Mouse (Mus musculus): ENCODE measurements around the gene Tnfrsf25. TPM values are rescaled to one million over a fixed set of nuclear protein-coding genes. Genes with fewer than 3 reads are reported as not detected.

Tnfrsf25 gene
- polyA plus RNA-seq, 1 experiment from 2014 or later: 2.4 TPM

- Histone ChIP-seq H3K4me1 (ENCODE audit: control insufficient read depth, insufficient read depth, low read length) (no peaks in the 10 kb centered on the region; the same call in 1 of the 2 replicates), H3K36me3 (ENCODE audit: control insufficient read depth, insufficient read depth, low read length) (0 out of 2 replicates have a peak, but pooled peaks cover 1% of the 10 kb centered on the region), H3K27ac (ENCODE audit: low read length) (0 out of 2 replicates have a peak overlapping the region, but pooled peaks have one; percentile 24), H3K9ac (ENCODE audit: low read depth, low read length) (no peak overlapping the region), H3K4me2 (ENCODE audit: low read depth, low read length) (no peak overlapping the region), H3K9me3 (ENCODE audit: control insufficient read depth, low read length) (no peaks in the 10 kb centered on the region), H3K4me3 (ENCODE audit: low read length) (no peak overlapping the region), H3K27me3 (replicated peaks; ENCODE audit: control insufficient read depth, insufficient read depth, low read length) (no peaks in the 10 kb centered on the region)
- no peak for ATAC-seq
- 60% methylated on average over 7 of the region's 7 CpGs for WGBS
Observed at GRCm38 (mm10) chr4:152101081-152101653, 14.6 kb upstream of the Tnfrsf25 start.

GRCm38 (mm10) chr4:152101921-152102320 lies 13.8 kb upstream of the Tnfrsf25 start:
- WGBS: 93% methylated on average over 16 of the region's 16 CpGs
- no peak overlapping the region for H3K4me3 ChIP-seq (ENCODE audit: low read length)
- H3K4me1 ChIP-seq (ENCODE audit: control insufficient read depth, insufficient read depth, low read length): peaks cover under 1% of the 10 kb centered on the region
- H3K9me3 ChIP-seq (ENCODE audit: control insufficient read depth, low read length): no peaks in the 10 kb centered on the region
- no peak for ATAC-seq
- H3K36me3 ChIP-seq (ENCODE audit: control insufficient read depth, insufficient read depth, low read length): 0 out of 2 replicates have a peak, but pooled peaks cover 6% of the 10 kb centered on the region
- H3K9ac ChIP-seq (ENCODE audit: low read depth, low read length): no peak overlapping the region
- H3K27me3 ChIP-seq (replicated peaks; ENCODE audit: control insufficient read depth, insufficient read depth, low read length): no peaks in the 10 kb centered on the region
- H3K4me2 ChIP-seq (ENCODE audit: low read depth, low read length): no peak overlapping the region
- H3K27ac ChIP-seq (ENCODE audit: low read length): no peak overlapping the region

- no peak overlapping the region for H3K4me2 ChIP-seq (ENCODE audit: low read depth, low read length)
- 46% methylated on average over 7 of the region's 7 CpGs for WGBS
- no peak for ATAC-seq
- no peaks in the 10 kb centered on the region for H3K9me3 ChIP-seq (ENCODE audit: control insufficient read depth, low read length)
- 0 out of 2 replicates have a peak, but pooled peaks cover 7% of the 10 kb centered on the region for H3K36me3 ChIP-seq (ENCODE audit: control insufficient read depth, insufficient read depth, low read length)
- H3K27ac ChIP-seq (ENCODE audit: low read length): no peak overlapping the region
- H3K4me3 ChIP-seq (ENCODE audit: low read length): no peak overlapping the region
- no peak overlapping the region for H3K9ac ChIP-seq (ENCODE audit: low read depth, low read length)
- no peaks in the 10 kb centered on the region for H3K27me3 ChIP-seq (replicated peaks; ENCODE audit: control insufficient read depth, insufficient read depth, low read length)
- H3K4me1 ChIP-seq (ENCODE audit: control insufficient read depth, insufficient read depth, low read length): peaks cover 11% of the 10 kb centered on the region
Observed at GRCm38 (mm10) chr4:152103025-152103424, 12.7 kb upstream of the Tnfrsf25 start.

- WGBS: 70% methylated on average over 9 of the region's 9 CpGs
- no peak overlapping the region for H3K27ac ChIP-seq (ENCODE audit: low read length)
- no peaks in the 10 kb centered on the region for H3K27me3 ChIP-seq (replicated peaks; ENCODE audit: control insufficient read depth, insufficient read depth, low read length)
- H3K36me3 ChIP-seq (ENCODE audit: control insufficient read depth, insufficient read depth, low read length): peaks cover 14% of the 10 kb centered on the region
- no peak overlapping the region for H3K4me2 ChIP-seq (ENCODE audit: low read depth, low read length)
- peaks cover 14% of the 10 kb centered on the region for H3K4me1 ChIP-seq (ENCODE audit: control insufficient read depth, insufficient read depth, low read length)
- ATAC-seq: peak; percentile 0; the same call in 1 of the 2 replicates
- H3K9ac ChIP-seq (ENCODE audit: low read depth, low read length): peak overlapping the region; percentile 57; the same call in 1 of the 2 replicates
- H3K4me3 ChIP-seq (ENCODE audit: low read length): no peak overlapping the region
- no peaks in the 10 kb centered on the region for H3K9me3 ChIP-seq (ENCODE audit: control insufficient read depth, low read length)
Observed at GRCm38 (mm10) chr4:152106746-152107145, 9.0 kb upstream of the Tnfrsf25 start.

GRCm38 (mm10) chr4:152107493-152107892 lies 8.2 kb upstream of the Tnfrsf25 start:
- WGBS: 14% methylated on average over 24 of the region's 24 CpGs
- Histone ChIP-seq H3K9ac (ENCODE audit: low read depth, low read length) (peak overlapping the region; percentile 57), H3K4me1 (ENCODE audit: control insufficient read depth, insufficient read depth, low read length) (peaks cover 14% of the 10 kb centered on the region)

GRCm38 (mm10) chr4:152107971-152108509 lies 7.7 kb upstream of the Tnfrsf25 start:
- 19% methylated on average over 30 of the region's 30 CpGs for WGBS
- peak overlapping the region; percentile 69 for H3K4me2 ChIP-seq (ENCODE audit: low read depth, low read length)
- H3K9ac ChIP-seq (ENCODE audit: low read depth, low read length): peak overlapping the region; percentile 57
- H3K27me3 ChIP-seq (replicated peaks; ENCODE audit: control insufficient read depth, insufficient read depth, low read length): no peaks in the 10 kb centered on the region
- peaks cover 14% of the 10 kb centered on the region for H3K36me3 ChIP-seq (ENCODE audit: control insufficient read depth, insufficient read depth, low read length)
- H3K4me3 ChIP-seq (ENCODE audit: low read length): peak overlapping the region; percentile 42
- H3K9me3 ChIP-seq (ENCODE audit: control insufficient read depth, low read length): no peaks in the 10 kb centered on the region
- H3K27ac ChIP-seq (ENCODE audit: low read length): peak overlapping the region; percentile 52; the same call in 1 of the 2 replicates
- ATAC-seq: peak; percentile 94
- H3K4me1 ChIP-seq (ENCODE audit: control insufficient read depth, insufficient read depth, low read length): peaks cover 14% of the 10 kb centered on the region

More at GRCm38 (mm10) chr4:152107493-152107892, 8.2 kb upstream of the Tnfrsf25 start:
- peak; percentile 86 for ATAC-seq
- Histone ChIP-seq H3K36me3 (ENCODE audit: control insufficient read depth, insufficient read depth, low read length) (peaks cover 14% of the 10 kb centered on the region), H3K4me3 (ENCODE audit: low read length) (peak overlapping the region; percentile 42), H3K9me3 (ENCODE audit: control insufficient read depth, low read length) (no peaks in the 10 kb centered on the region), H3K27me3 (replicated peaks; ENCODE audit: control insufficient read depth, insufficient read depth, low read length) (no peaks in the 10 kb centered on the region), H3K27ac (ENCODE audit: low read length) (peak overlapping the region; percentile 52; the same call in 1 of the 2 replicates), H3K4me2 (ENCODE audit: low read depth, low read length) (peak overlapping the region; percentile 69)

GRCm38 (mm10) chr4:152108673-152109072 lies 7.1 kb upstream of the Tnfrsf25 start:
- no peaks in the 10 kb centered on the region for H3K9me3 ChIP-seq (ENCODE audit: control insufficient read depth, low read length)
- no peak overlapping the region for H3K9ac ChIP-seq (ENCODE audit: low read depth, low read length)
- no peak for ATAC-seq
- H3K27ac ChIP-seq (ENCODE audit: low read length): no peak overlapping the region
- H3K4me3 ChIP-seq (ENCODE audit: low read length): peak overlapping the region; percentile 42; the same call in 1 of the 2 replicates
- peak overlapping the region; percentile 69; the same call in 1 of the 2 replicates for H3K4me2 ChIP-seq (ENCODE audit: low read depth, low read length)
- WGBS: 84% methylated on average over 5 of the region's 5 CpGs
- peaks cover 15% of the 10 kb centered on the region for H3K36me3 ChIP-seq (ENCODE audit: control insufficient read depth, insufficient read depth, low read length)
- no peaks in the 10 kb centered on the region for H3K27me3 ChIP-seq (replicated peaks; ENCODE audit: control insufficient read depth, insufficient read depth, low read length)
- peaks cover 14% of the 10 kb centered on the region for H3K4me1 ChIP-seq (ENCODE audit: control insufficient read depth, insufficient read depth, low read length)

GRCm38 (mm10) chr4:152109509-152109908 lies 6.2 kb upstream of the Tnfrsf25 start:
- H3K4me3 ChIP-seq (ENCODE audit: low read length): no peak overlapping the region
- H3K36me3 ChIP-seq (ENCODE audit: control insufficient read depth, insufficient read depth, low read length): peaks cover 23% of the 10 kb centered on the region
- no peak overlapping the region for H3K4me2 ChIP-seq (ENCODE audit: low read depth, low read length)
- H3K27me3 ChIP-seq (replicated peaks; ENCODE audit: control insufficient read depth, insufficient read depth, low read length): no peaks in the 10 kb centered on the region; the same call in 1 of the 2 replicates
- no peak for ATAC-seq
- WGBS: 58% methylated on average over 3 of the region's 3 CpGs
- H3K9me3 ChIP-seq (ENCODE audit: control insufficient read depth, low read length): no peaks in the 10 kb centered on the region
- peaks cover 14% of the 10 kb centered on the region for H3K4me1 ChIP-seq (ENCODE audit: control insufficient read depth, insufficient read depth, low read length)
- no peak overlapping the region for H3K9ac ChIP-seq (ENCODE audit: low read depth, low read length)
- no peak overlapping the region for H3K27ac ChIP-seq (ENCODE audit: low read length)

- WGBS: 79% methylated on average over 4 of the region's 4 CpGs
- H3K9me3 ChIP-seq (ENCODE audit: control insufficient read depth, low read length): no peaks in the 10 kb centered on the region
- peaks cover 24% of the 10 kb centered on the region for H3K4me1 ChIP-seq (ENCODE audit: control insufficient read depth, insufficient read depth, low read length)
- ATAC-seq: no peak
- no peak overlapping the region for H3K27ac ChIP-seq (ENCODE audit: low read length)
- H3K4me2 ChIP-seq (ENCODE audit: low read depth, low read length): no peak overlapping the region
- no peak overlapping the region for H3K4me3 ChIP-seq (ENCODE audit: low read length)
- H3K36me3 ChIP-seq (ENCODE audit: control insufficient read depth, insufficient read depth, low read length): peaks cover 23% of the 10 kb centered on the region
- H3K27me3 ChIP-seq (replicated peaks; ENCODE audit: control insufficient read depth, insufficient read depth, low read length): peaks cover 4% of the 10 kb centered on the region; the same call in 1 of the 2 replicates
- no peak overlapping the region for H3K9ac ChIP-seq (ENCODE audit: low read depth, low read length)
Observed at GRCm38 (mm10) chr4:152110689-152111088, 5.0 kb upstream of the Tnfrsf25 start.
